16 mouse cellular contexts compared by ENCODE assay signal in the genomic region with DNA sequence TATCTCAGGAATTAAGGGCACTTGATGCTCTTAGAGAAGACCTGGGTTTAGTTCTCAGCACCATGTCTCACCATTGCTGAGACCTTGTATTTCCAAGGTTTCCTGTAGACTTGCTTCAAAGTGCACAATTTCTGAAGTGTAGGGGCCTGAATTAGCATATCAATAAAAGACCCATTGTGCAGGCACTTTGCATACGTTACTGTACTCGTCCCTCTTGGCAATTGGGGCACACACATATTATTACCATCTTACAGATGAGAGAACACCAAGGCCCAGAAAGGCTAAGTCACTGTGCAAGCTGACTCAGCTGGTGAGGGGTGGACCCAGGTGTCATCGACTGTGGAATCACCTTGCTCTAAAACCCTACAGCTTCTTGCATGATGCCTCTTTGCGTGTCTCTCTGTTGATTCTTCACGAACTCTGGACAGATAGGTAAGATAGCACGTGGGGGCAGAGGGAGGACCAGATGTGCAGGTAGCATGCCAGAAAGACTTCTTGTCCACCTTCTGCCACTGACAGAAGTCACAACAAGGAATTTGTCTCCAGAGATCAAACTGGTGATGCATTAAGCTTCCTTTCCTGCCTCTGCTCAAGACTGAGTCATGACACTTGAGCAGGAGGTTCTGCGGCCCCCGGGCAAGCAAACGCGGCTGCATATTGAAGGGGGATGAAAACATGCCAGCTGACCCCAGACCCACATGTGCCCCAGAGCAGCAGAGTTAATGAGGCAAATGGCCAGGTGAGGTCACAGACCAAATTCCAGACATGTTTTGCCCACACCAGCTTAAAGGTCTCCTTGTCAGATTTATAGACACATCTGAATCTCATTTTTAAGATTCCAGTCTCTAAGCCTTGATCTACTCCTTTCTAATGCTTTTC.
DNase-seq lines count a peak whose midpoint lies in the region; ATAC-seq and TF ChIP-seq lines count a peak whose summit lies in the region.
"Had no signal": no experiment of that assay in that cellular context is flagged by ENCODE, and none has a peak within 500 bp of the region (broad histone marks: within the 10 kb centered on the region; RNA-seq: fewer than 3 reads in every experiment).

No protein-coding gene starts in this region.

- no peak overlapping the region for H3K4me3 ChIP-seq in forebrain, embryonic 12.5 days (replicated peaks)
- no peak overlapping the region for H3K4me3 ChIP-seq in forebrain, postnatal 0 days (ENCODE audit: low read depth, low read length)
- no peak overlapping the region for H3K4me3 ChIP-seq in embryonic facial prominence, embryonic 11.5 days (ENCODE audit: low read depth, low read length)
- no peak overlapping the region for H3K4me3 ChIP-seq in limb, embryonic 14.5 days (replicated peaks; ENCODE audit: low read length)
- H3K4me3 ChIP-seq: heart, embryonic 15.5 days; hindbrain, embryonic 13.5 days; midbrain, embryonic 12.5 days had no signal

- TF ChIP-seq CTCF in forebrain, postnatal 0 days (IDR thresholded peaks at IDR 0.05; ENCODE audit: low read depth): no peak

- no peaks in the 10 kb centered on the region for H3K36me3 ChIP-seq in forebrain, embryonic 12.5 days (replicated peaks)
- no peaks in the 10 kb centered on the region for H3K36me3 ChIP-seq in forebrain, postnatal 0 days (ENCODE audit: insufficient read depth)
- H3K36me3 ChIP-seq in embryonic facial prominence, embryonic 11.5 days (replicated peaks; ENCODE audit: control insufficient read depth, insufficient read depth, low read depth, low read length): no peaks in the 10 kb centered on the region
- no peaks in the 10 kb centered on the region for H3K36me3 ChIP-seq in limb, embryonic 14.5 days (ENCODE audit: control insufficient read depth, insufficient read depth, low read length)
- H3K36me3 ChIP-seq: heart, embryonic 15.5 days; hindbrain, embryonic 13.5 days; midbrain, embryonic 12.5 days had no signal

- no peak overlapping the region for H3K4me2 ChIP-seq in forebrain, embryonic 12.5 days
- H3K4me2 ChIP-seq in forebrain, postnatal 0 days (ENCODE audit: low read depth): no peak overlapping the region
- no peak overlapping the region for H3K4me2 ChIP-seq in embryonic facial prominence, embryonic 11.5 days (ENCODE audit: low read depth, low read length)
- H3K4me2 ChIP-seq in limb, embryonic 14.5 days (replicated peaks; ENCODE audit: low read depth, low read length, severe bottlenecking): no peak overlapping the region
- H3K4me2 ChIP-seq: heart, embryonic 15.5 days; hindbrain, embryonic 13.5 days; midbrain, embryonic 12.5 days had no signal

- H3K9ac ChIP-seq in forebrain, embryonic 12.5 days: no peak overlapping the region
- H3K9ac ChIP-seq in forebrain, postnatal 0 days: no peak overlapping the region
- no peak overlapping the region for H3K9ac ChIP-seq in embryonic facial prominence, embryonic 11.5 days (replicated peaks; ENCODE audit: low read length)
- no peak overlapping the region for H3K9ac ChIP-seq in limb, embryonic 14.5 days (ENCODE audit: low read depth, low read length, severe bottlenecking)
- H3K9ac ChIP-seq: heart, embryonic 15.5 days; hindbrain, embryonic 13.5 days; midbrain, embryonic 12.5 days had no signal

- 0 out of 2 replicates have a peak, but pooled peaks cover 5% of the 10 kb centered on the region for H3K9me3 ChIP-seq in forebrain, embryonic 12.5 days
- no peaks in the 10 kb centered on the region for H3K9me3 ChIP-seq in forebrain, postnatal 0 days (ENCODE audit: low read length)
- no peaks in the 10 kb centered on the region for H3K9me3 ChIP-seq in embryonic facial prominence, embryonic 11.5 days (replicated peaks; ENCODE audit: control insufficient read depth, low read length)
- H3K9me3 ChIP-seq in limb, embryonic 14.5 days (ENCODE audit: control insufficient read depth, low read length): no peaks in the 10 kb centered on the region
- H3K9me3 ChIP-seq: heart, embryonic 15.5 days; hindbrain, embryonic 13.5 days; midbrain, embryonic 12.5 days had no signal

- peak overlapping the region; percentile 68 for H3K27ac ChIP-seq in forebrain, embryonic 12.5 days
- no peak overlapping the region for H3K27ac ChIP-seq in forebrain, postnatal 0 days (ENCODE audit: low read depth, low read length)
- 0 out of 2 replicates have a peak overlapping the region, but pooled peaks have one; percentile 32 for H3K27ac ChIP-seq in embryonic facial prominence, embryonic 11.5 days (replicated peaks; ENCODE audit: low read depth, low read length)
- H3K27ac ChIP-seq in limb, embryonic 14.5 days (replicated peaks; ENCODE audit: low read depth, low read length): peak overlapping the region; percentile 46
- H3K27ac ChIP-seq: heart, embryonic 15.5 days; hindbrain, embryonic 13.5 days; midbrain, embryonic 12.5 days had no signal

- H3K4me1 ChIP-seq in forebrain, embryonic 12.5 days: peaks cover 22% of the 10 kb centered on the region
- H3K4me1 ChIP-seq in forebrain, postnatal 0 days (ENCODE audit: insufficient read depth): no peaks in the 10 kb centered on the region
- no peaks in the 10 kb centered on the region; the same call in 1 of the 2 replicates for H3K4me1 ChIP-seq in embryonic facial prominence, embryonic 11.5 days (ENCODE audit: control insufficient read depth, insufficient read depth, low read length)
- H3K4me1 ChIP-seq in limb, embryonic 14.5 days (ENCODE audit: control insufficient read depth, insufficient read depth, low read length): peaks cover 44% of the 10 kb centered on the region

- H3K27me3 ChIP-seq in forebrain, embryonic 12.5 days: 0 out of 2 replicates have a peak, but pooled peaks cover 3% of the 10 kb centered on the region
- no peaks in the 10 kb centered on the region; the same call in 1 of the 2 replicates for H3K27me3 ChIP-seq in forebrain, postnatal 0 days (ENCODE audit: insufficient read depth, low read length)
- H3K27me3 ChIP-seq in embryonic facial prominence, embryonic 11.5 days (ENCODE audit: control insufficient read depth, insufficient read depth, low read length): no peaks in the 10 kb centered on the region
- H3K27me3 ChIP-seq in limb, embryonic 14.5 days (ENCODE audit: control insufficient read depth, insufficient read depth, low read length): no peaks in the 10 kb centered on the region
- H3K27me3 ChIP-seq: CH12.LX; heart, embryonic 15.5 days; hindbrain, embryonic 13.5 days; midbrain, embryonic 12.5 days had no signal

- no peak for DNase-seq in forebrain, postnatal 0 days
- DNase-seq in kidney, postnatal 4 days: peak; percentile 11 to 34
- no peak for DNase-seq in kidney, postnatal 25 days
- peak; percentile 60 for DNase-seq in embryonic facial prominence, embryonic 11.5 days (ENCODE audit: low spot score)
- no peak for DNase-seq in limb, embryonic 14.5 days (ENCODE audit: low spot score)
- no peak for DNase-seq in lung, adult 18-20 months
- no peak for DNase-seq in left cerebral cortex, adult 11 months (ENCODE audit: low spot score)
- DNase-seq: cerebellum, adult 11 months; cerebellum, postnatal 36 days; kidney, adult 18-20 months; right cerebral cortex, postnatal 25 days had no signal

- TF ChIP-seq POLR2A in limb, embryonic 14.5 days (IDR thresholded peaks at IDR 0.05; ENCODE audit: borderline replicate concordance, extremely low read depth, insufficient read depth, insufficient read length): no peak

- WGBS in forebrain, embryonic 12.5 days: 51% methylated on average over 10 of the region's 10 CpGs
- 55% methylated on average over 10 of the region's 10 CpGs for WGBS in forebrain, postnatal 0 days
- 31% methylated on average over 10 of the region's 10 CpGs for WGBS in embryonic facial prominence, embryonic 11.5 days
- 34% methylated on average over 10 of the region's 10 CpGs for WGBS in limb, embryonic 14.5 days

- no peak; the same call in 1 of the 2 replicates for ATAC-seq in forebrain, embryonic 12.5 days (ENCODE audit: low FRiP score)
- no peak for ATAC-seq in forebrain, postnatal 0 days
- no peak for ATAC-seq in embryonic facial prominence, embryonic 11.5 days (replicated peaks; ENCODE audit: insufficient number of reproducible peaks, low FRiP score, low TSS enrichment, low read depth)
- no peak for ATAC-seq in limb, embryonic 14.5 days (ENCODE audit: low FRiP score, low read depth)

Comparison
In these comparisons a context has a peak if more than half of its experiments do, and no peak if none do; other contexts are left out.
1. DNase-seq: peak in kidney, postnatal 4 days (2 of 2) and embryonic facial prominence, embryonic 11.5 days (single experiment); none in forebrain, postnatal 0 days (single experiment), kidney, postnatal 25 days (0 of 2), limb, embryonic 14.5 days (single experiment), lung, adult 18-20 months (0 of 2) and left cerebral cortex, adult 11 months (single experiment).